Mouse (Mus musculus) gastrocnemius, adult 2 months (tissue): Measurements from ENCODE around the gene Tspan18. TPM values are rescaled to one million over a fixed set of nuclear protein-coding genes. Genes with fewer than 3 reads are reported as not detected.

Experiments
- DNase-seq: peaks from one replicate; pipeline ENCODE4 v3.0.0; 2022
- H3K27ac ChIP-seq: fragments of 200-600 bp; 2 replicates; pipeline ENCODE4 v1.8.1; 2022; ENCODE audit warnings: mild to moderate bottlenecking
- H3K4me3 ChIP-seq: fragments of 200-600 bp; 2 replicates; pipeline ENCODE4 v1.8.1; 2022; ENCODE audit warnings: mild to moderate bottlenecking, moderate library complexity
- CTCF ChIP-seq: fragments of 200-600 bp; IDR thresholded peaks from 2 replicates; pipeline ENCODE4 v1.8.1; 2022; ENCODE audit warnings: antibody characterized with exemption, mild to moderate bottlenecking, moderate library complexity
- intact Hi-C: fragments of 180-260 bp; cut with DNase I; formaldehyde crosslinking; loops from one replicate; pipeline ENCODE4 v1.15.1; 2025
- total RNA-seq, 2 experiments: library from RNA; stranded (reverse); gene quantifications; 2 replicates each; pipeline ENCODE4 v1.2.3; 2021

The Tspan18 gene
- total RNA-seq, 2 experiments from 2014 or later = 1.5 to 2.4 TPM

GRCm38 (mm10) chr2:93160467-93161035 is 173.8 kb downstream of the Tspan18 start:
- TF ChIP-seq CTCF = no peak
- intact Hi-C loops = no loop called here
- DNase-seq = no peak
- H3K27ac ChIP-seq = no peak overlapping the region
- no peak overlapping the region for H3K4me3 ChIP-seq

- Histone ChIP-seq H3K27ac (no peak overlapping the region), H3K4me3 (no peak overlapping the region)
- no peak for TF ChIP-seq CTCF
- intact Hi-C loops = no loop called here
- DNase-seq = no peak
Observed at GRCm38 (mm10) chr2:93154486-93155032, 179.7 kb downstream of the Tspan18 start.

- H3K4me3 ChIP-seq = no peak overlapping the region
- intact Hi-C loops = no loop called here
- no peak for TF ChIP-seq CTCF
- H3K27ac ChIP-seq = no peak overlapping the region
- no peak for DNase-seq
Observed at GRCm38 (mm10) chr2:93153833-93154232, 180.5 kb downstream of the Tspan18 start.

DNA sequence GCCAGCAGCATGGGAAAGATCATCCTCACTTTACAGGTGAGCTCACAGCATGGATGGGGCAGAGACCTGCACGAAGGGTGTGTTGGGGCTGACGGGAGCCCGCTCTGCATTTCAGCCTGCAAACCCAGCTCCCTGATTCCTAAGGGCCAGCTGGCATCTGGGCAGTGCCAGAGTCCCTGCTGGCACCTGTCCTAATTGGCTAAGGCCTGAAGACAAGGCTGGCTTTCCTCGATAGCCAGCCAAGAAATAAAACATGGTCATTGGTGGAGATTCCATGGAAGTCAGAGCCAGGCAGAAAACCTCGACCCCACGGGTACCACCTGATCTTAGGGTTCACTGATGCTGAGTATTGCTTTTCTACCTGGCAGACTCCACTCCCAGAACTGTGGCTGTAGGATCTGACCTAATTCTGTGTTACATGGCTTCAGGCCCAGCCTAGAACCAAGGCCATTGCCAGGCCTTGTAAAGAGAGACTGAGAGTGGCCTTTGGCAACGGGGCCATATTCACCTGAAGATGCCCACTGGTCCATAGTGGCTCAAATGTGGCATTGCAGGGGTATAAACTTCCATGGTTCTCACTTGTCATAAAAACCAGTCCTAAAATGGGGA is 181.3 kb downstream of the Tspan18 start:
- TF ChIP-seq CTCF = peak; percentile 20; the same call in 1 of the 2 replicates
- H3K27ac ChIP-seq = no peak overlapping the region
- no peak overlapping the region for H3K4me3 ChIP-seq
- intact Hi-C loops = no loop called here
- peak; percentile 61 for DNase-seq

- intact Hi-C loops = no loop called here
Observed at GRCm38 (mm10) chr2:93152191-93152601, 182.1 kb downstream of the Tspan18 start.

More at GRCm38 (mm10) chr2:93152191-93152601, 182.1 kb downstream of the Tspan18 start:
- TF ChIP-seq CTCF = no peak
- DNase-seq = no peak
- Histone ChIP-seq H3K4me3 (no peak overlapping the region), H3K27ac (no peak overlapping the region)

Other genes starting within 250 kb of the Tspan18 start
- 1 to 10 TPM; 3.4 to 6.1 TPM for gene Trp53i11, start 147.0 kb downstream of the Tspan18 start, total RNA-seq
- 10 to 100 TPM in 1 of 2 experiments, 1 to 10 TPM in 1; 6.6 to 17.8 TPM for gene Cd82, start 128.6 kb upstream of the Tspan18 start, total RNA-seq
- gene Gm10803, start 226.1 kb upstream of the Tspan18 start, total RNA-seq = not detected